8 mouse cellular contexts compared by ENCODE assay signal in genomic region chr9:62340301-62341122, GRCm38 (mm10). TPM values are rescaled to one million over a fixed set of nuclear protein-coding genes. Genes with fewer than 3 reads are reported as not detected.
DNase-seq lines count a peak whose midpoint lies in the region; ATAC-seq and TF ChIP-seq lines count a peak whose summit lies in the region.

No protein-coding gene starts in this region.

- peak overlapping the region; percentile 77 for H3K4me2 ChIP-seq in hindbrain, embryonic 13.5 days
- peak overlapping the region; percentile 88 for H3K4me2 ChIP-seq in midbrain, embryonic 16.5 days (ENCODE audit: low read length)

- peak overlapping the region; percentile 99 for H3K9ac ChIP-seq in hindbrain, embryonic 13.5 days
- H3K9ac ChIP-seq in midbrain, embryonic 16.5 days (ENCODE audit: low read depth, low read length) = peak overlapping the region; percentile 84

- under 1% methylated on average over 44 of the region's 48 CpGs for WGBS in hindbrain, embryonic 13.5 days
- under 1% methylated on average over 47 of the region's 48 CpGs for WGBS in midbrain, embryonic 16.5 days

- peak overlapping the region; percentile 84 for H3K4me3 ChIP-seq in left cerebral cortex, adult 2 months
- H3K4me3 ChIP-seq in brown adipose tissue, adult 24 weeks (ENCODE audit: insufficient read depth, low read depth, low read length) = peak overlapping the region; percentile 93
- H3K4me3 ChIP-seq in hindbrain, embryonic 13.5 days = peak overlapping the region; percentile 87
- H3K4me3 ChIP-seq in midbrain, embryonic 16.5 days (ENCODE audit: low read depth, low read length) = peak overlapping the region; percentile 87

- no peaks in the 10 kb centered on the region for H3K36me3 ChIP-seq in hindbrain, embryonic 13.5 days
- H3K36me3 ChIP-seq in midbrain, embryonic 16.5 days (ENCODE audit: control insufficient read depth, insufficient read depth, low read length) = no peaks in the 10 kb centered on the region

- no peak for TF ChIP-seq CTCF in left cerebral cortex, adult 2 months (IDR thresholded peaks at IDR 0.05)

- H3K4me1 ChIP-seq in brown adipose tissue, adult 24 weeks (ENCODE audit: control insufficient read depth, insufficient read depth, insufficient read length, low read length) = peaks cover 4% of the 10 kb centered on the region; the same call in 1 of the 2 replicates
- H3K4me1 ChIP-seq in hindbrain, embryonic 13.5 days (replicated peaks) = peaks cover 24% of the 10 kb centered on the region
- H3K4me1 ChIP-seq in midbrain, embryonic 16.5 days (ENCODE audit: control insufficient read depth, insufficient read depth, low read length) = peaks cover 17% of the 10 kb centered on the region

- H3K27me3 ChIP-seq in hindbrain, embryonic 13.5 days = no peaks in the 10 kb centered on the region
- H3K27me3 ChIP-seq in midbrain, embryonic 16.5 days (ENCODE audit: control insufficient read depth, insufficient read depth, low read depth, low read length) = no peaks in the 10 kb centered on the region

- ATAC-seq in hindbrain, embryonic 13.5 days (ENCODE audit: low FRiP score) = peak; percentile 50
- peak; percentile 29 for ATAC-seq in midbrain, embryonic 16.5 days

- no peak for DNase-seq in left cerebral cortex, adult 2 months (ENCODE audit: extremely low spot score in 1 of 2, low spot score in 2 of 2)
- DNase-seq in left cerebral cortex, postnatal 14 days (ENCODE audit: low spot score in 2 of 2) = no peak
- DNase-seq in ovary, postnatal 10 days (ENCODE audit: low spot score) = no peak
- DNase-seq in cerebellum, postnatal 36 days = no peak
- DNase-seq in layer of hippocampus, adult 11-12 months (ENCODE audit: low spot score) = no peak

- no peaks in the 10 kb centered on the region for H3K9me3 ChIP-seq in hindbrain, embryonic 13.5 days
- no peaks in the 10 kb centered on the region for H3K9me3 ChIP-seq in midbrain, embryonic 16.5 days (replicated peaks; ENCODE audit: control insufficient read depth, low read length, poor library complexity, severe bottlenecking)

- H3K27ac ChIP-seq in left cerebral cortex, adult 2 months = peak overlapping the region; percentile 79
- peak overlapping the region; percentile 70 for H3K27ac ChIP-seq in brown adipose tissue, adult 24 weeks (replicated peaks; ENCODE audit: low read depth, low read length)
- H3K27ac ChIP-seq in hindbrain, embryonic 13.5 days = peak overlapping the region; percentile 100
- peak overlapping the region; percentile 98 for H3K27ac ChIP-seq in midbrain, embryonic 16.5 days (ENCODE audit: low read length)

- intact Hi-C loops in left cerebral cortex, adult 2 months (cut with DNase I) = no loop called here
- intact Hi-C loops in left cerebral cortex, postnatal 14 days (cut with DNase I) = loop anchor here (5.0 kb wide), 1 partner anchor 77 kb away; no protein-coding TSS in a partner anchor

RNA-seq across cellular contexts. Expression of gene Anp32a, which starts 0.6 kb away (rescaled TPM):
- total RNA-seq in left cerebral cortex, adult 2 months (2021) = 100 to 1,000 TPM; 278 to 279 TPM
- total RNA-seq in left cerebral cortex, postnatal 14 days (2021) = 100 to 1,000 TPM; 254 to 262 TPM
- polyA plus RNA-seq in brown adipose tissue, adult 24 weeks (2012; ENCODE audit: insufficient read depth, insufficient read length, missing spikeins) = 578 and 694 TPM in 2 replicates
- polyA plus RNA-seq in hindbrain, embryonic 13.5 days (2015; fragmentation: Nextera tagmentation; extraction: Ambion mirVana) = 149 and 172 TPM in 2 replicates
- 107 and 117 TPM in 2 replicates for polyA plus RNA-seq in midbrain, embryonic 16.5 days (2015; fragmentation: Nextera tagmentation; extraction: Ambion mirVana)

RNA-seq across cellular contexts. Expression of gene Spesp1, which starts 58.5 kb away (rescaled TPM):
- under 1 TPM in 1 of 2 experiments, not detected in 1; 0.14 TPM for total RNA-seq in left cerebral cortex, adult 2 months (2021)
- total RNA-seq in left cerebral cortex, postnatal 14 days (2021) = not detected
- not detected in 2 replicates for polyA plus RNA-seq in brown adipose tissue, adult 24 weeks (2012; ENCODE audit: insufficient read depth, insufficient read length, missing spikeins)
- polyA plus RNA-seq in hindbrain, embryonic 13.5 days (2015; fragmentation: Nextera tagmentation; extraction: Ambion mirVana) = not detected in 2 replicates
- not detected in 2 replicates for polyA plus RNA-seq in midbrain, embryonic 16.5 days (2015; fragmentation: Nextera tagmentation; extraction: Ambion mirVana)
